Mouse (Mus musculus) thymus, adult 2 months (tissue): ENCODE results near the gene Vwa7.
"Not testable (repeated sequence)": the region's sequence is repeated elsewhere in the genome, so short reads cannot be mapped to it uniquely, and the experiment has no call there.

Source experiments
- CTCF ChIP-seq: fragments of 200-500 bp; IDR thresholded peaks from 2 replicates; pipeline ENCODE4 v1.5.1; 2012; ENCODE audit warnings: mild to moderate bottlenecking, control low read depth, low read length, moderate library complexity, borderline replicate concordance; ENCODE audit not compliant: control insufficient read depth, poor library complexity, insufficient read depth; ENCODE audit errors: extremely low read depth
- POLR2A ChIP-seq: fragments of 200-500 bp; IDR thresholded peaks from 2 replicates; pipeline ENCODE4 v1.6.1; 2012; ENCODE audit warnings: mild to moderate bottlenecking, low read length, control low read depth, moderate library complexity; ENCODE audit not compliant: control insufficient read depth, poor library complexity, insufficient read depth; ENCODE audit errors: extremely low read depth

DNA sequence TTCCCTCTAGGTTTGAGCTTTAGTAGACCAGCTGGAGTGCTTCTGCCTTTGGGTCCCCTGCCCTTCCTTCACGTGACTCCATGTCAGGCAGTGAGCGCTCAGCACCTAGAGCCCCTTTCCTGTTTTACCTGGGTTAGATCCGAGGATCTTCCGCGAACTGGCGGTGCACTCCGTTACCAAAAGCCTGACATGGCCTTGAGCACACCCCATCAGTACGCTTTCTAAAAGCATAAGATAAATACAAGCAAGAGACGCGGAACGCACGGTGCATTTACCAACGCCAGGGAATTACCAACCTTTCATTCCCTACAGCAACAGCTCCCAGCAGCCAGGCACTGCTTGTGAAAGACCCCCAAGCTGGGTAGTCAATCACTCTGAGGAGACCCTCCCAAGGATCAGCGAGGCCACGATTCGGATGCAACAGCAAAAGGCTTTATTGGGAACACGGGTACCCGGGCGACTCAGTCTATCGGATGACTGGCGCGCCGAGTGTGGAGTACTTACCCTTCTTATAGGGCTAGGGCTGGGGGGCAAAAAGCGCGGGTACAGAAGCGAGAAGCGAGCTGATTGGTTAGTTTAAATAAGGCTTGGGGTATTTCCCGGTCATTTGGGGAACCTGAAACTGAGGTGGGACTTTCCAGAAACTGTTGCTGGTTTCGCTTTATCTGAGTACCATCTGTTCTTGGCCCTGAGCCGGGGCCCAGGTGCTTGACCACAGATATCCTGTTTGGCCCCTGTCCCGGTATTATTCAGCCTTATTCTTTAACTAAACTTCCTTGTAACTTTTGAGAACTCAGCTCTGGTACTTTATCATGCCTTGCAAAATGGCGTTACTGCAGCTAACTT, 16.3 kb upstream of the Vwa7 start:
- not testable (repeated sequence) for TF ChIP-seq CTCF
- TF ChIP-seq POLR2A = peak; percentile 38; the same call in 1 of the 2 replicates
